Mouse (Mus musculus): ENCODE data around the gene Csrp2. TPM values are rescaled to one million over a fixed set of nuclear protein-coding genes. Genes with fewer than 3 reads are reported as not detected.

Gene Csrp2
- total RNA-seq (2017), result 22.0 to 38.3 TPM (median 35.8 TPM) in 3 replicates

DNA sequence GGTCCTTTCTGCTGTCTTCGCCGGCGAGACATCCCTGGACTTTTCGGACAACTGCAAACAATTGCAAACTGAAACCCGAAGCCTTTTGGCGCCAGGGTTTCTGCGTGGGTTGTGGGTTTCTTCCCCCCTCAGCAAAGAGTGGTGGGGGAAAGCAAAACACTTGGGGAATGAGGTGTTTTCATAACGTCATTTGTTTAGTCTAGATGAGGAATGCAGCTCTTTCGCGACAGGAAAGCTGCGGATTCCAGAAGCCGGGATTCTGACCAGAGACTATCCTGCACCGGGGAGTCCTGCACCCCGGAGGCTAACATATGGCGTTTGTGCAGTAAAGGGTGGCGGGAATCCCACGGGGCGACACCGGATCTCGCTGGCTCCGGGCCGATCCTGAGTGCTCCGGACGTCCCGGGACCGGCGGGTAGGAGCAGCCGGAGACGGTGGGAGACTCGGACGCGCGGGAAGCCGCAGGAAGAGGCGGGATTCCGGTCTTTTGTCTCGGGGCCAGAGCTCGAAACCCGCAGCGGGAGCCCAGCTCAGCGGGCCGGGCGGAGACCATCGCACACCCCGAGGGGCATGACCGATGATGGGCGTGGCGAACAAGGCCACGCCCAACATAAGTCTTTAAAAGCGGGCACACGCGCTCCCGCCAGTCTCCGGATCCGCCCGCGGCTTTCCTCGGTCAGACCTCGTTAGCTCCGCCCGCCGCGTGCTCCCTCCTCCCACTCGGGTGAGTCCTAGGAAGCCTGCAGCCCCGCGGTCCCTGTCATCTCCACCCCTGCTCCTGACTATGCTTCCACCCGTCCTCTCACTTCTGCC, at the start of gene Csrp2:
Csrp2 (plus strand) TSS at position 259 of the 813 bp plus-strand sequence.
- peak; percentile 85 for ATAC-seq (replicated peaks; ENCODE audit: insufficient number of reproducible peaks, low FRiP score, low TSS enrichment, poor library complexity, severe bottlenecking)

DNA sequence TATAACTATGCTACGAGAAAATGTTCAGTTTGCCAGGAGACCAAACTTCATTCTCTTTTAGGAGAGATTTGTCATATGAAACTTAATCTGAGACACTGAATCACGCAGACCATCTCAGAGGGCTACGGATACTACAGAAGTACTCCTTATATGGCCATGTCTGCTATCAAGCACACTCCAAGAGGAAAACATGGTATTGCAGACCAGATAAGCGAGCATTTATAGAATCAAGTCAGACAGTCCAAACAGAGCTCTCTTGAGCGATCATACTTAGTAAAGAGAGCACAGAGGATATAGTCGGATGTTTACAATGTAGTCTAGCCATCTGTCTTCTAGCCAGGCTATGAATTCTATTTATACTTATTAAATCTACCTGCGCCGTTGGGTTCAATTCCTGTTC, 44.7 kb upstream of the Csrp2 start:
- ATAC-seq (replicated peaks; ENCODE audit: insufficient number of reproducible peaks, low FRiP score, low TSS enrichment, poor library complexity, severe bottlenecking), result no peak

DNA sequence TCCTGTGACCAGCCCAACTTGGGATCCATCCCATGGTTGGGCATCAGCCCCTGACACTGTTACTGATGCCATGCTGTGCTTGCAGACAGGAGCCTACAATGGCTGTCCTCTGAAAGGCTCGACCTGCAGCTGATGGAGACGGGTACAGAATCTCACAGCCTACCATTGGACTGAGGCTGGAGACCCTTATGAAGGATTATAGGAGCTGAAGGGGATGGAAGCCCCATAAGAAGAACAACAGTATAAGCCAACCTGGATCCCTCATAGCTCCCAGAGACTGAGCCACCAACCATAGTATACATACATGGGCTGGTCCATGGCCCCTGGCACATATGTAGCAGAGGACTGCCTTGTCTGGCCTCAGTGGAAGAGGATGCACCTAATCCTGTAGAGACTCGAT, 42.6 kb upstream of the Csrp2 start:
- ATAC-seq (replicated peaks; ENCODE audit: insufficient number of reproducible peaks, low FRiP score, low TSS enrichment, poor library complexity, severe bottlenecking), result no peak

DNA sequence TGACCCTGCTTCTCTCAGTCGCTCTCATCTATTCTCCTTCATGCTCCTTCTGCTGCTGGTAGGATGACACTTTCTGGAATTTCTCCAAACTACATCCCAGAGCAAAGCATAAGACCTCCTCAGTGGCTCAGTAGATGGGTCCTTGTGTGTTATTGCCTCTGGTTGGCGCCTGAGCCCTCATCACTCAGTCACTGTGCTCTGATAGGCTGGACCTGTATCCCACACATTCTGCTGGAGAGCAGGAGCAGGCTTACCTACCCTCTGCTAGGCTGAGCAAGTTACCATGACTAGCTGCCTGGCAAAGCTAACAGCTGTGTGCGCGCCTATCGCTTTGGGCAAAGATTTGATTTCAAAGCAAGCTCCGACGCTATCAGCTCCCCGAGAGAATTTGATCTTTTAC, 41.7 kb upstream of the Csrp2 start:
- no peak for ATAC-seq (replicated peaks; ENCODE audit: insufficient number of reproducible peaks, low FRiP score, low TSS enrichment, poor library complexity, severe bottlenecking)

DNA sequence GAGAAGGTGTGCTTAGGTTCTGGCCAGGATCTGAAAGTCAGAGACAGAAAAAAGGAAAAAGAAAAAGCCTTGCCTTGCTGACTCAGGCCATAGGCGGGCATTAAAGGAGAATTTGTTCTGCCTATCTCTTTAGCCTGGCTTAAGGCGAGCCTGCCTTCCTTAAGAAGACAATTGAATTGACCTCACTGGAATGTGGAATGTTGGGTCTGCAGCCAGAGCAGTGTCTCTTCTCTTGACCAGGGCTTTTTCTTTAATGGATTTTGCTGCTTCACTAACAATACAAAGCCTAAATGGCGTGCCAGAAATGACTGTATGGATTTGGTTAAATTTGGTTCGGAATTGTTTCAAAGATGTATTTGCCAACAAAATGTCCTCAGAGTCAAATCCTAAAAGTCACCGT, 40.9 kb upstream of the Csrp2 start:
- ATAC-seq (replicated peaks; ENCODE audit: insufficient number of reproducible peaks, low FRiP score, low TSS enrichment, poor library complexity, severe bottlenecking), result no peak

DNA sequence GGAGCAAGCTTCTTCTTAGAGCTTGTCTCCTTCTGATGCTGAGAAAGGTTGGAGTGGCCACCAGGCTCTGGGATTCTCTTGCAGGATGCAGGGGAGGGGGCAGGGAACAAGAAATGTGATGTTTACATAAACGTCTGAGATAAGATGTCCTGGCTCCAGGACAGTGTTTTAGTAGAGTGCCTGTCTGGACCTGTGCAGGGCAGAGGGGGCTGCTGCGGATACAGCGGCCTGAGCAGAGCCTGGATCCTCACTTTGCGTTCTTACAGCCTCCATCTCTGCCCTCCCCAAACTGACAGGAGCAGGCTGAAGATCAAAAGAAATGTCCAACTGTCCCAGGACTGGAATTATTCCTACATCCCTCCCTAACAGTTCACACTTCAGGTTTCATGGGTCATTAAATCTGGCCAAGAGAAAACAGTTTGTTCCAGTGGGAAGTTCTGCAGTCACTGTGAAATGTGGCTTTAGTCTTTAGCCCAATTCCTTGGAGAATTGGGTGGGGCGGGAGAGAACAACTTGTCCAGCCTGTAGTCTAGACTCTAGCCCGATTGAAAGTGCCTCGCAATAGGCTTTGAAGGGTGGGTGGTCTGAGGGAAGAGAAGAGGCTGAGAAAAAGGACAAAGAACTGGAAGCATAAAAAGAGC, 40.0 kb upstream of the Csrp2 start:
- ATAC-seq (replicated peaks; ENCODE audit: insufficient number of reproducible peaks, low FRiP score, low TSS enrichment, poor library complexity, severe bottlenecking), result no peak

DNA sequence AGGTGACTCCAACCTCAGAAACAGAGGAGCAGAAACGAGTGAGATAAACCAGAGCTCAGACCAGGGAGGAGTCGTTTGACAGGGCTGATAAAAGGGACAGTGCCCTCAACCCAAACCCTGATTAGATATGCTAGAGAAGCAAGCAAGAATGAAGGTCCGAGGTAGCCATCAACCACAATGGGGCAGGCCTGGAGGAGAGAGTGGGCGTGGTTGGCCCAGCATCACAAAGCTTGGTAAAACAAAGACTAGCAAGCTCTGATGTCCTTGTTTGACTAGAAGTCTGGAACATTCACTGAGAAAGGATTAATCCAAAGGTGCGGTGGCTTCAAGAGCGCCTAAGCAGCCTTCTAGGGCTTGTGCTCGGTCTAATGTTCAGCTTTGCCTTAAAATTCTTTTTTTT, 38.2 kb upstream of the Csrp2 start:
- ATAC-seq (replicated peaks; ENCODE audit: insufficient number of reproducible peaks, low FRiP score, low TSS enrichment, poor library complexity, severe bottlenecking), result no peak

DNA sequence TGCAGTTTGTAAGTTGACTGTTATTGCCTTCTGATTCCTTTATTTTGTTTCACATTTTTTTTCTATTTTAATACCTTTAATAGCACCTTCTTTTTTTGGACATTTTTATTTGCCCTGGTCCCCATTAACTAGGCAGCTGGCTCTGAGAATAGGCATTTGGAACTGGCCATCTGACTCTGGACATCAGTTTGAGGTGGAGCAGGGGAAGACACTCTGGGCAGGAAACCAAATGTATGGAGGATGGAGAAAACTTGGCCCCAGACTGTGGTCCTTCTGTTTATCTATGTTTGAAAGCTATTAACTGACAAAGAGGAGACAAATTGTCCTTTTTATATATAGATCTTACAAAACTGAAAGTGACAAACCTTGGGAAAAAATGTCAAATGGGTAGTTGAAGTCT, 36.9 kb upstream of the Csrp2 start:
- ATAC-seq (replicated peaks; ENCODE audit: insufficient number of reproducible peaks, low FRiP score, low TSS enrichment, poor library complexity, severe bottlenecking), result no peak

DNA sequence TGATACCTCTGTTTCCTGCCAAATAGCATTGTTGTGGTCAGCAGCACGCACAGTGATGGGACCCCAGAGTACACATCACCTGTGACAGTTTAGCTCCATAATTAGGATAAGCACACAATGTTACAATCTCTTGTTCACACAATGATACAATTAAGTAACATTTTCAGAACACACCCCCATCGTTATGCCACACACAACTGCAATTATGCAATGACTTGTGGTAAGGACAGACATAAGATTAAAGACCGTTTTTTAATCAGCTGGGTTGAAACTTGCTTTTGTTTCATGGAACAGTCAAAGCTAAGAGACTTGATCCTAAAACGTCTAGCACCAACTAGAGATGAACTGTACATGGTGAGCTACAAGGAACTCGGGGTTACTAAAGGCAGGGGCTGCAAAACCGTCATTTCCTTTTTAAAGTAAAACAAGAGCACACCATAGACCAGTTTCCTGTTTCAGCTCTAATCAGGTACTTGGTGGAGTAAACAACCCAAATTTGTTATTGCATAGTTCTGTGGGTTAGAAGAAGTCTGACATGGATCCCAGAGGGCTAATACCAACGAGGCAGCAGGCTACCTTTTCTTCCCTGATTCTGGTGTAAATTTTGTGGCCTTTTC, 28.8 kb upstream of the Csrp2 start:
- ATAC-seq (replicated peaks; ENCODE audit: insufficient number of reproducible peaks, low FRiP score, low TSS enrichment, poor library complexity, severe bottlenecking), result peak; percentile 49

DNA sequence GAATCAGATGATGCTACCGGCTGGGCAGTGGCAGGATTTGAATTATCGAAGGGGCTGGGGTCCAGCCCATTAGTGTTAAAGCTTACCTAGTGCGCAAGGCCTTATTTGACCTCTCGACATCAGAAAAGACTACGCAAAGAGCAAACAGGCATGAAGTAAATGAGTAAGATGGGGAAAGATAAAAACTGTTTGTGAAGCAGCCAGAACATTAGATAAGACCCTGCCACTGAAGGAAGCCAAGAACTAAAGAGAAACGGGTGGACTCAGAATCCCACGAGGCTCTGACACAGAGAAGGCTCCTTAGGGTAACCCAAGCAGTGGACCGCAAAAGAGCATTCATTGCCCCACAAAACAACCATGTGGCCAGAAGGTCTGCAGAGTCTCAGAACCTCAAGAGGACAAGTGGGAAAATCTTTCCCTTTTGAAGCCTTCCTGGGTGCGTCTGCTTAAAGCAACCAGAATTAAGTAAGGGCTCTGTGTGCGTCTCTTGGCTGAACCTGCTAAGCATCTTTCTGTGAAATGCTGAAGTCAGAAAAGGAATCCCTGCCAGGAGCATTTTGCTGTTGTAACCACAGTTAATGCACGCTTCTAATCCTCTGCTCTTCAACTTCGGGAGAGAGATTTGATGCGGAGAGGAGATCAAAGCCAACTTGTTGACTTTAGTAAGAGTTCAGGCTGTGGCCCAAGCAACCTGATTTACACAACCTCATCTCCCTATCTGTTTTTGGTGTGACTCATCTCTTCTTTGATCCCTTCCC, 19.7 kb upstream of the Csrp2 start:
- no peak for ATAC-seq (replicated peaks; ENCODE audit: insufficient number of reproducible peaks, low FRiP score, low TSS enrichment, poor library complexity, severe bottlenecking)

DNA sequence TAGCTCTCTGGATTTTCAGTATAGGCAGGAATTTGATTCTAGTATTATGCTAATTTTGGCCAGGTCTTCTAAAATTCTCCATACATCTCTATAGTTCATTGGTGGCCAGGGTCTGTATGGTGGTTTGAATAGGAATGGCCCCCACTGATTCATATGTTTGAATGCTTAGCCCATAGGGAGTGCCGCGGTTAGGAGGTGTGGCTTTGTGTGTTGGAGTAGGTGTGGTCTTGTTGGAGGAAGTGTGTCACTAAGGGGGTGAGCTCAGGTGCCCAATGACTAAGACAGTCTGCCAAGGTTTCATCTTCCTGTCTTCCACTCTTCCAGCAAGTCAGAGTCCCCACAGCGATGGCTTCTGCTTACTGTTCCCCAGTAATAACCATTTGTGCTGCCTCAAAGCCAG, 15.7 kb upstream of the Csrp2 start:
- ATAC-seq (replicated peaks; ENCODE audit: insufficient number of reproducible peaks, low FRiP score, low TSS enrichment, poor library complexity, severe bottlenecking), result no peak

DNA sequence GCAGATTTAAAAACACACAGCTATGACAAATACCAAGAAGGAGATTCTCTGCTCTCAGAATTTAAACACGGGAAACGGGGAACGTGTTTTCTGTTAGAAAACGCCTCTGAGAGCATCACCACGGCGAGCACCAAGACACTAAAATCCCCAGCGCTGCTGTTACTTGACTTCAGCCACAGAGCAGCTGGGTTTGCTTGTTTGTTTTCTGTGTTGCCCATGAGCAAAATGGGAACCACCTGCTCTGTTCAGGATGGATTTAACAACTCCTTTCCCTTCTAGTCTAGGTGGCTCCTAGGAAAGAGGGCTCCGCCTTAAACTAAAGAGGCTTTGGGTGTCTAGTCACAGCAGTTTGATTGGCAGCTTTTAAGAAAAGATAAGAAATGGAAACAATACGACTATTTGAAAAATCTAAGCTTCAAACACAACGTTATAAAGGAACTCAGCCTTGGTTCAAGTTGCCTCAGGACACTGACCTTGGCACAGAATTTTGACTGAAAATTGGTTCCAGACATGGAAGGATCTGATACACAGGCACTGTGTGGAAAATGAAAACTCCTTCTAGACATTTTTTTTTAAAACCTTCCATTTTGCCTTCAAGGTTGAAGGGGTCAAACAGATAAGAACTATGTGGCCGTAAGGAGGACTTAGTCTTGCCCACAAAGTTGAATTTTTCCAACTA, 2.8 kb upstream of the Csrp2 start:
- ATAC-seq (replicated peaks; ENCODE audit: insufficient number of reproducible peaks, low FRiP score, low TSS enrichment, poor library complexity, severe bottlenecking), result no peak

DNA sequence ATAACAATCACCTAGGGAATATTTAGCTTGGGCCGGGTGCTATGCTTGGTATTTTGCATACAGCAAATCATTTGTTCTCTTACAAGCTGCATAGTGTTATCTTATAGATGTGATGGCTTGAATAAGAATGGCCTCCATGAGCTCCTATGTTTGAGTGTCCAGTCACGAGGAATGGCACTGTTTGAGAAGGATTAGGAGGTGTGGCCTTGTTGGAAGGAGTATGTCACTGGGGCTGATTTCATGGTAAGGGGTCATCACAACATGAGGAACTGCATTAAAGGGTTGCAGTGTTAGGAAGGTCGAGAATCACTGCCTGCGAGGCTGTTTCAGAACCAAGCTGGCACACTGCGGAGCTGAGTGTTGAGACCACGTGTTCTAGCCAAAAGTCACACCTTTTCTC, 2.1 kb upstream of the Csrp2 start:
- no peak for ATAC-seq (replicated peaks; ENCODE audit: insufficient number of reproducible peaks, low FRiP score, low TSS enrichment, poor library complexity, severe bottlenecking)

DNA sequence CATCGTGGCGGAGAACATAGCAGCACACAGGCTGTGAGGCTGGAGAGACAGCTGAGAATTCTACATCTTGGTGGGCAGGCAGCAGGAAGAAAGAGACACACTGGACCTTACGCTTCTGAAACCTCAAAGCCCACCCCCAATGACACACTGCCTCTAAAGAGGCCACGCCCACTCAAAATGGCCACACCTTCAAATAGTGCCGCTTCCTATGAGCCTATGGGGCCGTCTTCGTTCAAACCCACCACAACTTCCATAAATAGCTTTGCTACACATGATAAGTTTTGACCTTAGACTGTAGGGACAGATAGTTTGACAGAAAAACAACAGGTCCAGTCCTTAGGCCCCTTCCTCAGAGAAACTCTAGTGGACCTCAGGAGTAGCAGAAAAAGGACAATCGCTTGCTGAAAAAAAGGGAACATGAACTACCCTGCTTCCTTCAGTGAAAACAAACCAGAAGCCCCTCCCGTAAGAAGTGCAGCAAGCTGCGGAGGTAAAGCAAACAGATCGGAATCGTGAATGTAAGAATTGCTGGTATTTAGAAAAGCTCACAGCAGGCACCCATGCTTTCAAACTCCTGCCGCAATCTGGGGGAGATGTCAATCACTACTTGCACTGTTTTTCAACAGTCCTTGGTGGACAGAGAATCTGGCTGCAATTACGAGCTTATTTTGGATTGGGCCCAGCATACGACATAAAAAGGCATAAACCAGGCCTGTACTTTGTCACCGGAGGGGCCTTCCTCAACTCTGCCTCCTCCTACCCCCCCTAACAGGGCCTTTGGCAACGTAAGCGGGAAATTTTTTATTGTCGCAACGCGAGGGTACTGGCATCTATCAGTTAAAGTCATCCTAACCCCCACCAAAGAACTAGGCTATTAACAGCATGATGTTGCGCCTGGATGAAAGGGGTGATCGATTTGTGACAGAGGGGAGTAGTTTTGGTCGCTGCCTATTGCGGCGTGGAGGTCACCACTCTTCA, 886 bp upstream of the Csrp2 start:
- 0 out of 2 replicates have a peak, but pooled peaks have one; percentile 13 for ATAC-seq (replicated peaks; ENCODE audit: insufficient number of reproducible peaks, low FRiP score, low TSS enrichment, poor library complexity, severe bottlenecking)

DNA sequence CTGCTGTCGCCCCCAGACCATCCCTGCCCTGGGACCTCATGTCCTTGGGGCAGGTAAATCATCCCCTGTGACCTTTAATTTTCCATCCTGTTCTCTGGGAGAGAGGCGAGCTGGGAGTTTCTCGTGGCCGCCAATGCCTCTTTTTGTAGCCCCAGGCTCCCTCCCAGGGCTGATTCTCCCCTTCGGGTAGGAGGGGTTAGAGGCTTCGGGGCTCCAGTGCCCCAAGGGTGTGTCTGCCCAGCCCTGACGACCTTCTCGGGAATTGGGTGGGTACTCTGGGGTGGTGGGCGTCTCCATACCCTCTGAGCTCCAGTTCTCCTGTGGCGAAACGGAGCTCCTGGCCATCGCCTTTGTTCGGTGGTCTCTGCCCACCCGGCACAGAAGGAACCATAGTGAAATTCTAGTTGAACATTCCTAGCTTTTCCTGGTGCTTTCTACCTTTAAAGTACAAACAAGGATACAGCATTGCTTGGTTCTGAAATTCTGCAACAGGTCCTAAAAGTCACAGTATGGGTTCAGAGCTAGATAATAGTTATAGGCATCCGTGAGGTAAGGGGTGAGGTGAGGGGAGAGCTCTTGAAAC, 870 bp downstream of the Csrp2 start:
- ATAC-seq (replicated peaks; ENCODE audit: insufficient number of reproducible peaks, low FRiP score, low TSS enrichment, poor library complexity, severe bottlenecking), result peak; percentile 9; the same call in 1 of the 2 replicates

DNA sequence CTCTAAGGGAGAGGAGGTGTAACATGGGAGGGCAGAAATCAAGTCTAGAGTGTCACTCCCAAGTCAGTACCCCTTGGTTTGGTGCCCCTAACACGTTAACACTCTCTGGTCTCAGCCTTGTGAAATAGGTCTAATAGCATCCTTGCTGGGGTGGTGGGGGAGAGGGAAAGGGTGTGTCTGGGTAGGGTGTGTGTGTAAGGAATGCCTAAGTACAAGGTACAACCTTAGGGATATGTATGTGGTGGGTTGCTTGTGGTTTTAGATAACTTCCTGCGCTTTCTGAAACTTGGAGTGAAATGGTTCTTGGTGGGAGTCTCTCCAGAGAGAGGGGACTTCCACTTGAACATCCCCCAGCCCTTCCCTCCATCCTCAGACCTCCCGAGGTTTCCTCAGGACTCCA, 2.3 kb downstream of the Csrp2 start:
- ATAC-seq (replicated peaks; ENCODE audit: insufficient number of reproducible peaks, low FRiP score, low TSS enrichment, poor library complexity, severe bottlenecking), result no peak

DNA sequence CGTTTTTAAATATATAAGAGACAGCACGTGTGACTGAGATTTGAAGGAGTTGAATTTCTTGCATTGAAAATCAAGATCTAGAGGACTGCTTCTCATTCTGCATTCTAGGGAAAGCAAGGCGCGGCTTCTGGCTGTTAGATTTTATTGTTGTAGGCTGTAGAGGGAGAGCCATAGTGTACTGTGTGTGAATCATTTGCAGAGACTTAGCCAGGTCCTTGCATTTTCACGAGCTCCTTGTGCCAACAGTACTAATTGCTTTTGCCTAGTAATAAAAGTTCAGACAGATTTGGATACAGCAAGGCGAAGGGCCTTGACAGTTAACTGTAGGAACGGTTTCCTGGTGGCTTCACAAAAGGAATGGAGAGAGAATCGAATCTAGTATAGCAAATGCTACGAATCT, 3.0 kb downstream of the Csrp2 start:
- no peak for ATAC-seq (replicated peaks; ENCODE audit: insufficient number of reproducible peaks, low FRiP score, low TSS enrichment, poor library complexity, severe bottlenecking)

All from monocyte, adult 5-6 weeks (primary cell).